Mouse (Mus musculus) cerebellum, adult 9-10 months (tissue): ENCODE data around the gene Inpp5a.

Source experiments
- DNase-seq: peaks from one replicate; pipeline ENCODE4 v3.0.0; 2022

The Inpp5a gene

GRCm38 (mm10) chr7:139388670-139389212 is at the start of gene Inpp5a:
Inpp5a (plus strand) TSS chr7:139389109.
- peak; percentile 99 for DNase-seq

- DNase-seq = no peak
Measured at GRCm38 (mm10) chr7:139339184-139339583, 49.7 kb upstream of the Inpp5a start.

GRCm38 (mm10) chr7:139341020-139341660 is 47.8 kb upstream of the Inpp5a start:
- DNase-seq = peak; percentile 73

- no peak for DNase-seq
Measured at GRCm38 (mm10) chr7:139342809-139343208, 46.1 kb upstream of the Inpp5a start.

- DNase-seq = no peak
Measured at GRCm38 (mm10) chr7:139347051-139347450, 41.9 kb upstream of the Inpp5a start.

GRCm38 (mm10) chr7:139350606-139351005 is 38.3 kb upstream of the Inpp5a start:
- DNase-seq = no peak

GRCm38 (mm10) chr7:139354370-139355139 is 34.4 kb upstream of the Inpp5a start:
- DNase-seq = no peak

- no peak for DNase-seq
Measured at GRCm38 (mm10) chr7:139357043-139357442, 31.9 kb upstream of the Inpp5a start.

GRCm38 (mm10) chr7:139359906-139360305 is 29.0 kb upstream of the Inpp5a start:
- no peak for DNase-seq

GRCm38 (mm10) chr7:139360890-139361559 is 27.9 kb upstream of the Inpp5a start:
- DNase-seq = no peak

- DNase-seq = no peak
Measured at GRCm38 (mm10) chr7:139361799-139362198, 27.1 kb upstream of the Inpp5a start.

- DNase-seq = no peak
Measured at GRCm38 (mm10) chr7:139362514-139362913, 26.4 kb upstream of the Inpp5a start.

GRCm38 (mm10) chr7:139363281-139364004 is 25.5 kb upstream of the Inpp5a start:
- DNase-seq = peak; percentile 57

- peak; percentile 84 for DNase-seq
Measured at GRCm38 (mm10) chr7:139364005-139364557, 24.8 kb upstream of the Inpp5a start.

- DNase-seq = no peak
Measured at GRCm38 (mm10) chr7:139364936-139365830, 23.7 kb upstream of the Inpp5a start.

GRCm38 (mm10) chr7:139366131-139366530 is 22.8 kb upstream of the Inpp5a start:
- DNase-seq = no peak

- DNase-seq = no peak
Measured at GRCm38 (mm10) chr7:139366549-139366948, 22.4 kb upstream of the Inpp5a start.

GRCm38 (mm10) chr7:139368218-139368617 is 20.7 kb upstream of the Inpp5a start:
- DNase-seq = peak; percentile 23

- peak; percentile 71 for DNase-seq
Measured at GRCm38 (mm10) chr7:139368722-139369380, 20.1 kb upstream of the Inpp5a start.

- no peak for DNase-seq
Measured at GRCm38 (mm10) chr7:139369501-139370088, 19.3 kb upstream of the Inpp5a start.
